Mouse (Mus musculus): Measurements from ENCODE around the gene Slk. TPM values are rescaled to one million over a fixed set of nuclear protein-coding genes. Genes with fewer than 3 reads are reported as not detected.

Gene Slk
- total and polyA plus RNA-seq, 2 experiments from 2014 or later, result 3.8 to 28.4 TPM

- no peak overlapping the region for H3K27ac ChIP-seq (ENCODE audit: low read depth, low read length)
- no peaks in the 10 kb centered on the region for H3K27me3 ChIP-seq (ENCODE audit: insufficient read depth, low read length)
- TF ChIP-seq CTCF (IDR thresholded peaks at IDR 0.05; ENCODE audit: low read depth), result no peak
- H3K4me2 ChIP-seq (ENCODE audit: low read depth), result no peak overlapping the region
- H3K9me3 ChIP-seq (ENCODE audit: low read length), result no peaks in the 10 kb centered on the region
- ATAC-seq (no peak), DNase-seq (no peak)
- no peaks in the 10 kb centered on the region for H3K36me3 ChIP-seq (ENCODE audit: insufficient read depth)
- no peak overlapping the region for H3K4me3 ChIP-seq (ENCODE audit: low read depth, low read length)
- WGBS, result 77% methylated on average over 9 of the region's 9 CpGs
- no peak overlapping the region for H3K9ac ChIP-seq
- H3K4me1 ChIP-seq (ENCODE audit: insufficient read depth), result no peaks in the 10 kb centered on the region
These were observed 88.9 kb downstream of the Slk start for GRCm38 (mm10) chr19:47668399-47668798.

GRCm38 (mm10) chr19:47674419-47674818, 94.9 kb downstream of the Slk start:
- DNase-seq, result no peak
- 37% methylated on average over 8 of the region's 8 CpGs for WGBS
- no peak overlapping the region for H3K9ac ChIP-seq
- peak; percentile 58 for TF ChIP-seq CTCF (IDR thresholded peaks at IDR 0.05; ENCODE audit: low read depth)
- no peaks in the 10 kb centered on the region for H3K27me3 ChIP-seq (ENCODE audit: insufficient read depth, low read length)
- H3K4me2 ChIP-seq (ENCODE audit: low read depth), result no peak overlapping the region
- H3K4me3 ChIP-seq (ENCODE audit: low read depth, low read length), result no peak overlapping the region
- H3K9me3 ChIP-seq (ENCODE audit: low read length), result no peaks in the 10 kb centered on the region
- no peaks in the 10 kb centered on the region for H3K4me1 ChIP-seq (ENCODE audit: insufficient read depth)
- no peak for ATAC-seq
- no peaks in the 10 kb centered on the region for H3K36me3 ChIP-seq (ENCODE audit: insufficient read depth)
- H3K27ac ChIP-seq (ENCODE audit: low read depth, low read length), result no peak overlapping the region

DNA sequence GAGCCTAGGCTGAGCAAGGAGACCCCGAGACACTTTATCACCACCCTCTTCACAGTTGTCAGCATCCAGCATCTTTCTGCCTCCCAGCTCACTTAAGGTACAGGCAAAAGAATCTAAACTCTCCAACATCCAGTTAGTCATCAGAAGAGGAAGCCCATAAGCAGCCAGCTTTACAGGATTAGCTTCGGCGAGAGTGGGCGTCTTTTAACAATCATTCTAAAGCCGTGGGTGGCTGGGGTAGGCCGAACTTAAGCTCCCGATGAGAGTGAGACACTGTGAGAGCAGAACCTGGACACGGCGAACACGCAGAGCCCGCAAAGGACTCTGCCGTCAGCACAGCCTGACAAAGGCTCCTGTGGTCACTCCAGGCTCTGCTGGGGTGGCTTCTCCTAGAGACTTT, 99.2 kb downstream of the Slk start:
- no peaks in the 10 kb centered on the region for H3K27me3 ChIP-seq (ENCODE audit: insufficient read depth, low read length)
- no peaks in the 10 kb centered on the region for H3K4me1 ChIP-seq (ENCODE audit: insufficient read depth)
- H3K4me3 ChIP-seq (ENCODE audit: low read depth, low read length), result no peak overlapping the region
- no peak overlapping the region for H3K9ac ChIP-seq
- H3K9me3 ChIP-seq (ENCODE audit: low read length), result no peaks in the 10 kb centered on the region
- no peaks in the 10 kb centered on the region for H3K36me3 ChIP-seq (ENCODE audit: insufficient read depth)
- ATAC-seq (no peak), DNase-seq (no peak)
- 73% methylated on average over 12 of the region's 12 CpGs for WGBS
- H3K27ac ChIP-seq (ENCODE audit: low read depth, low read length), result no peak overlapping the region
- no peak overlapping the region for H3K4me2 ChIP-seq (ENCODE audit: low read depth)
- TF ChIP-seq CTCF (IDR thresholded peaks at IDR 0.05; ENCODE audit: low read depth), result no peak

- ATAC-seq (no peak), DNase-seq (no peak)
- Histone ChIP-seq H3K4me1 (ENCODE audit: insufficient read depth) (no peaks in the 10 kb centered on the region), H3K27me3 (ENCODE audit: insufficient read depth, low read length) (no peaks in the 10 kb centered on the region), H3K27ac (ENCODE audit: low read depth, low read length) (no peak overlapping the region), H3K9ac (no peak overlapping the region), H3K4me2 (ENCODE audit: low read depth) (no peak overlapping the region), H3K9me3 (ENCODE audit: low read length) (no peaks in the 10 kb centered on the region), H3K36me3 (ENCODE audit: insufficient read depth) (no peaks in the 10 kb centered on the region), H3K4me3 (ENCODE audit: low read depth, low read length) (no peak overlapping the region)
- no peak for TF ChIP-seq CTCF (IDR thresholded peaks at IDR 0.05; ENCODE audit: low read depth)
- WGBS, result 92% methylated on average over 7 of the region's 7 CpGs
These were observed 110.1 kb downstream of the Slk start for GRCm38 (mm10) chr19:47689592-47689991.

DNA sequence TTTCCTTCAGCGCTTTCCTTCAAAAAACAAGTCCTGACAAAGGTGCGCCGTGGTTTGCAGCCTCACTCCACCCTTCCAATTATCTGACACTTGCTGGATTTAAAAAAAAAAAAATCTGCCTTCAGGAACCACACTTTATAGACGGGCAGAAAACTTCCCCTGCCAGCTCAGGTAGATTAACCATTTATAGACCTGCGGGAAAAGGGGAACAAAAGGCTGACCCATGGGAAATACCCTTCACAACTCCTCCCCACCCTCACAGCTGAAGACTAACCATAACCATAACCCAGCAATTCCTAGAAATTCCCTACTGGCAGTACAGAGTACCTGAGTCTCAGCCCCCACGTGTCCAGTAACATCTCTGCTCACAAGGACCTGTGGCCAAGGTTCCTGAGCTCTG, 112.5 kb downstream of the Slk start, which contains the start of gene Col17a1:
Gene Col17a1, minus strand, starts transcription at position 101 of the 400 bp plus-strand sequence.
- Histone ChIP-seq H3K4me1 (ENCODE audit: insufficient read depth) (no peaks in the 10 kb centered on the region), H3K9ac (no peak within 1 kb of the TSS), H3K9me3 (ENCODE audit: low read length) (no peaks in the 10 kb centered on the region), H3K4me2 (ENCODE audit: low read depth) (no peak within 1 kb of the TSS), H3K27me3 (ENCODE audit: insufficient read depth, low read length) (no peaks in the 10 kb centered on the region), H3K27ac (ENCODE audit: low read depth, low read length) (no peak within 1 kb of the TSS), H3K36me3 (ENCODE audit: insufficient read depth) (no peaks in the 10 kb centered on the region), H3K4me3 (ENCODE audit: low read depth, low read length) (no peak within 1 kb of the TSS)
- 76% methylated on average over 6 of the region's 6 CpGs for WGBS
- DNase-seq (no peak), ATAC-seq (no peak)
- TF ChIP-seq CTCF (IDR thresholded peaks at IDR 0.05; ENCODE audit: low read depth), result no peak

Other genes with a start within 250 kb of the Slk start
- 16.1 and 20.8 TPM in 2 replicates for gene Sh3pxd2a, start 115.3 kb upstream of the Slk start, total RNA-seq (2014; rRNA removed)
- gene Sh3pxd2a, start 115.3 kb upstream of the Slk start, polyA plus RNA-seq (2015; fragmentation: Nextera tagmentation; extraction: Ambion mirVana), result 0.98 and 1.2 TPM in 2 replicates
- 17.1 and 19.6 TPM in 2 replicates for gene Stn1, start 42.2 kb upstream of the Slk start, total RNA-seq (2014; rRNA removed)
- 20.9 and 22.7 TPM in 2 replicates for gene Stn1, start 42.2 kb upstream of the Slk start, polyA plus RNA-seq (2015; fragmentation: Nextera tagmentation; extraction: Ambion mirVana)
- gene Col17a1, start 112.4 kb downstream of the Slk start, total RNA-seq (2014; rRNA removed), result 0.08 and 0.57 TPM in 2 replicates
- gene Col17a1, start 112.4 kb downstream of the Slk start, polyA plus RNA-seq (2015; fragmentation: Nextera tagmentation; extraction: Ambion mirVana), result 0.08 and 0.42 TPM in 2 replicates
- 67.0 and 85.9 TPM in 2 replicates for gene Sfr1, start 152.0 kb downstream of the Slk start, total RNA-seq (2014; rRNA removed)
- gene Sfr1, start 152.0 kb downstream of the Slk start, polyA plus RNA-seq (2015; fragmentation: Nextera tagmentation; extraction: Ambion mirVana), result 211 and 215 TPM in 2 replicates

All from forebrain, postnatal 0 days (tissue).